Mouse (Mus musculus) embryonic facial prominence, embryonic 14.5 days (tissue): ENCODE measurements around the gene Eif1b. TPM values are rescaled to one million over a fixed set of nuclear protein-coding genes. Genes with fewer than 3 reads are reported as not detected.

Source experiments
- ATAC-seq: fragments of 200-750 bp; cut with Nextera tagmentation; 2 replicates; pipeline ENCODE4 v1.8.0; 2017; ENCODE audit warnings: low read depth, moderate number of reproducible peaks, moderate TSS enrichment
- DNase-seq: peaks from one replicate; pipeline ENCODE4 v3.0.0-alpha.2; 2015; ENCODE audit warnings: low spot score
- H3K27ac ChIP-seq: fragments of 300-500 bp; sonication (generic); replicated peaks from 2 replicates; pipeline ENCODE4 v1.5.1; 2014; ENCODE audit warnings: low read depth, mild to moderate bottlenecking, low read length, moderate library complexity
- H3K27me3 ChIP-seq: fragments of 300-500 bp; sonication (generic); replicated peaks from 2 replicates; pipeline ENCODE4 v1.6.1; 2014; ENCODE audit warnings: low read length; ENCODE audit not compliant: control insufficient read depth, insufficient read depth
- H3K36me3 ChIP-seq: fragments of 300-500 bp; sonication (generic); 2 replicates; pipeline ENCODE4 v1.6.1; 2014; ENCODE audit warnings: low read length, mixed read lengths; ENCODE audit not compliant: control insufficient read depth, insufficient read depth
- H3K4me1 ChIP-seq: fragments of 300-500 bp; sonication (generic); 2 replicates; pipeline ENCODE4 v1.6.1; 2014; ENCODE audit warnings: antibody characterized with exemption, low read length; ENCODE audit not compliant: control insufficient read depth, insufficient read depth
- H3K4me2 ChIP-seq: fragments of 300-500 bp; sonication (generic); 2 replicates; pipeline ENCODE4 v1.6.1; 2014; ENCODE audit warnings: low read depth, mild to moderate bottlenecking, low read length, moderate library complexity, mixed read lengths
- H3K4me3 ChIP-seq: fragments of 300-500 bp; sonication (generic); 2 replicates; pipeline ENCODE4 v1.5.1; 2014; ENCODE audit warnings: low read depth, mild to moderate bottlenecking, low read length
- H3K9ac ChIP-seq: fragments of 300-500 bp; sonication (generic); 2 replicates; pipeline ENCODE4 v1.6.1; 2014; ENCODE audit warnings: low read depth, mild to moderate bottlenecking, low read length, moderate library complexity, mixed read lengths
- H3K9me3 ChIP-seq: fragments of 300-500 bp; sonication (generic); 2 replicates; pipeline ENCODE4 v1.6.1; 2016; ENCODE audit warnings: low read length; ENCODE audit not compliant: control insufficient read depth
- WGBS: fragments of 180-500 bp; shearing (Covaris S2); extraction: QIAGEN DNeasy Blood & Tissue Kit; methylation state at CpG from one replicate; pipeline ENCODE4 v1.1.7; 2014; 5-methylcytosine and 5-hydroxymethylcytosine counted together
- polyA plus RNA-seq: library from polyadenylated mRNA; unstranded; fragments of >200 nt; fragmentation: Nextera tagmentation; extraction: Ambion mirVana; gene quantifications from 2 replicates; pipeline ENCODE4 v1.2.1, GENCODE M21; 2014

Eif1b gene
- polyA plus RNA-seq, 1 experiment from 2014 or later = 160 TPM

DNA sequence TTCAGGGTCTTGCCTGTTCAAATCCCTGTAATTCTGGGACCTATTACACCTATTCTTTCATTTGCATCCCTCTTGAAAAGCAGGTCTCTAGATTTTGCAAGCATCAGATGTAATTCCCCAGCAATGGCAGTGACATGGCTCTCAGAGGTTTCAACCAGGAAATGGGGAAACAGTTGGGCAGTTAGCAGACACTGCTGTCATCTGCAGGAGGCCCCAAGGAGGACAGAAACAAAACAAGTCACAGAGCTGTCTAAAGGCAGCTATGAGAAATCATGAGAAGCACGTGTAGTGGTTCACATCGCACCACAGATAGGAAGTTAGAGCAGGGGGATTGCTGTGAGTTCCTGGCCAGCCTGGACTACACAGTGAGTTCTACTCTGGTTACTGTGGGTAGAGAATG, 12.4 kb downstream of the Eif1b start:
- Histone ChIP-seq H3K9ac (no peak overlapping the region), H3K36me3 (no peaks in the 10 kb centered on the region)
- WGBS = 77% methylated on average over 2 of the region's 2 CpGs

DNA sequence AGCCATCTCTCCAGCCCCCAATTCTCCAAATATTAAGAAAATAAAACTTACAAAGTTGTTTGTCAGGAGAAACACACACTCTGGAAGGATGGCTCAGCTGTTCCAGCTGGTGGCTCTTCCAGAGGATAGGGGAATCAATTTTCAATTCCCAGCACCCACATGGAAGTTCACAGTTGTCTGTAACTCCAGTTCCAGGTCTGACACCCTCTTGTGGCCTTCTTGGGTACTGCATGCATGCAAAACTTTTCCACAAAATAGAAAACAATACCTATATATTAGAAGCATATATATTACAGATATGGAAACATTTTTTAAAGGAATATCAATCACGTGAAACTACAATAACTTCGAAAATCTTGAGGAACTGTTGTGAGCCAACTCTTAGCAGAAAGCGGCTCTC, 19.7 kb downstream of the Eif1b start:
- Histone ChIP-seq H3K4me2 (no peak overlapping the region), H3K4me1 (no peaks in the 10 kb centered on the region), H3K9ac (no peak overlapping the region), H3K36me3 (no peaks in the 10 kb centered on the region), H3K4me3 (no peak overlapping the region), H3K27me3 (no peaks in the 10 kb centered on the region), H3K9me3 (peaks cover 4% of the 10 kb centered on the region; the same call in 1 of the 2 replicates), H3K27ac (no peak overlapping the region)
- ATAC-seq (no peak), DNase-seq (no peak)
- 81% methylated on average over 3 of the region's 3 CpGs for WGBS

More for the DNA sequence above, 12.4 kb downstream of the Eif1b start:
- no peak for DNase-seq
- peaks cover 14% of the 10 kb centered on the region for H3K9me3 ChIP-seq
- no peak overlapping the region for H3K27ac ChIP-seq
- no peak overlapping the region for H3K4me2 ChIP-seq
- no peak overlapping the region for H3K4me3 ChIP-seq
- no peaks in the 10 kb centered on the region for H3K27me3 ChIP-seq
- no peak for ATAC-seq
- no peaks in the 10 kb centered on the region for H3K4me1 ChIP-seq

DNA sequence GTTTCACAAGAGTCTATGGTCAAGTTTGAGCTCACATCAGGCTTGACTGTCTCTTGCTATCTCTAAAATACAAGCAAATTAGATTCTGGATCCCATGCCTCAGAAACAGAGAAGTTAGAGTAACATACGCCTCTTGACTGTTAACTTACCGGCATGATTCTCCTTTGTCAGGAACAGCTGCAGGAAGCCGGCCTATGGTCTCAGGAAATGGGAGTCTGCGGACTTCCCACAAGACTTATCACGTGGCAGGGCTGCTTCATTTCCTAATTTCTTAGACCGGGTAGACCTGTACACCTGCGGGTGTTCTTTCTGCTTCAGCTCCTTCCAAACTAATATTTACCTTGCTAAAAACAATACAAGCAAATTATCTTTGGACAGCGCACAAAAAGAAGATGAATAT, 24.7 kb downstream of the Eif1b start:
- H3K27ac ChIP-seq = no peak overlapping the region
- no peaks in the 10 kb centered on the region for H3K36me3 ChIP-seq
- H3K4me3 ChIP-seq = no peak overlapping the region
- DNase-seq (no peak), ATAC-seq (no peak)
- no peaks in the 10 kb centered on the region for H3K9me3 ChIP-seq
- H3K9ac ChIP-seq = no peak overlapping the region
- H3K4me2 ChIP-seq = no peak overlapping the region
- WGBS = 74% methylated on average over 8 of the region's 8 CpGs
- no peaks in the 10 kb centered on the region for H3K4me1 ChIP-seq
- no peaks in the 10 kb centered on the region for H3K27me3 ChIP-seq

DNA sequence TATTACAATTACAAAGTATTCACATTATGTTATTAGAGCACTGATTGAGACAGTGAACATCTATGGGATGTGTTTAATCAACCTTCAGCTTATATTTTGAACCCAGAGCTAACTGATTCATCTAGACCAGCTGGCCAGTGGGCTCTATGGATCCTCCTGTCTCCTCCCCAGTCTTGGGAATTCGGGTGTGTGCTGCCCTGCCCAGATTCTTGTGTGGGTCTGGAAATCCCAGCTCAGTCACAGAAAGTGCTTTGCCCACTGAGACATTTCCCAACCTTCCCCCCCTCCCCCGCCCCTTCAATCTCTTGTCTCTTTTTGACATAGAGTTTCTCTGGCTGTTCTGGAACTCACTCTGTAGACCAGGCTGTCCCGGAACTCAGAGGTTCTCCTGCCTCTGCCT, 26.9 kb downstream of the Eif1b start:
- H3K27me3 ChIP-seq = no peaks in the 10 kb centered on the region
- WGBS = 71% methylated on average over 3 of the region's 3 CpGs
- no peak for DNase-seq
- H3K4me3 ChIP-seq = no peak overlapping the region
- H3K4me2 ChIP-seq = no peak overlapping the region
- no peaks in the 10 kb centered on the region for H3K4me1 ChIP-seq
- no peak overlapping the region for H3K27ac ChIP-seq
- no peak overlapping the region for H3K9ac ChIP-seq
- no peaks in the 10 kb centered on the region for H3K9me3 ChIP-seq
- no peaks in the 10 kb centered on the region for H3K36me3 ChIP-seq
- no peak for ATAC-seq

DNA sequence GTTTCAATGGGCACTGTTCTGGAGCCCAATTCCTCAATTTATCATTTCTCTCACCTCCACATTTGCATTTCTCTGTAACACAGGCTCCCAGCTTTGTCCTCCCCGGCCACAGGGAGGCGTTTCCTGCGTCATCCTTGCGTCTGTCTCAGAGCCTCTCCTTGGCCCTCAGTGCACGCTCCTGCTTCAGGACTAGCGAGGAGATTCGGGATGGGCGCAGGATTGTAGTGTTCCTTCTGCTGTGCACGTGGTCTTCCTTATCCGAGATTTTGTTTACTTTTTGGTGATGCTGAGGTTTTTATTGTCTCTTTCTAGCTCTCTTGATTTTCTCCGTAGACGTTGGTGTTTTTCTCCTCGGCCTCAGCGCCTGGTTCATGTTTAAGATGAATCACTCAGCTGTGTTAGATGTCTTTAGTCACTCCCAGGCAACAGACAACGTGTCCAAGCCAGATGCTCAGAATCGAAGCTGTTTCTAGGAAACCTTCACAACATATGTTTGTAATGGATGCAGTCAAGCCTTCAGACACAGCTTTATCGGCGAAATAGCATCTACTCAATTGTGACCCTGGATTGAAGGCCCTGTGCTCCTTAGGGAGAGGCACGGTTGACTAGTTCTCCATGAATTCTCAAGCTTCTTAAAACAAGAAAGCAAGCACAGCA, 27.6 kb downstream of the Eif1b start:
- H3K4me2 ChIP-seq = no peak overlapping the region

DNA sequence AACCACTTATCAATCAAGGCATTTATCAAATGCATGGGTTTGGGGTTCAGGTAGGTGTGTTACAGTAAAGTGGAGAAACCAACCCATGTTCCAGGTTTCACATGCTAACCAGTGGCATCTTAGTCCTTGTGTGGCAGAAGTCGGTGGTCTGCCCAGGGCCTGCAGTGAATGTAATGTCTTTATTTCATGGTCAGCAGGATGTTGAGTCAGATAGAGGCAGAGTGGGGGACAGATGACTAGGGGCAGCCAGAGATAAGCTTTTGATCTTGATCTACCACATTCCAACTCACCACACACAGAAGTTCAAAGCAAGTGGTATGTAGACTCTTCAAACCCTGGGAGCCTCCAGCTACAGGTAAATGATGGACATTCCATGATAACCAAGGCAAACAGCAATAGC, 29.1 kb downstream of the Eif1b start:
- DNase-seq = no peak
- Histone ChIP-seq H3K36me3 (no peaks in the 10 kb centered on the region), H3K4me1 (no peaks in the 10 kb centered on the region), H3K27me3 (no peaks in the 10 kb centered on the region), H3K27ac (no peak overlapping the region), H3K9me3 (no peaks in the 10 kb centered on the region), H3K4me2 (no peak overlapping the region), H3K9ac (no peak overlapping the region), H3K4me3 (no peak overlapping the region)
- 86% methylated on average over 1 of the region's 1 CpGs for WGBS
- ATAC-seq = no peak

More for the DNA sequence above, 27.6 kb downstream of the Eif1b start:
- Histone ChIP-seq H3K9ac (no peak overlapping the region), H3K36me3 (no peaks in the 10 kb centered on the region), H3K4me3 (no peak overlapping the region), H3K27me3 (no peaks in the 10 kb centered on the region), H3K9me3 (no peaks in the 10 kb centered on the region), H3K4me1 (no peaks in the 10 kb centered on the region), H3K27ac (no peak overlapping the region)
- DNase-seq (peak; percentile 35), ATAC-seq (no peak; the same call in 1 of the 2 replicates)
- WGBS = 45% methylated on average over 19 of the region's 19 CpGs

DNA sequence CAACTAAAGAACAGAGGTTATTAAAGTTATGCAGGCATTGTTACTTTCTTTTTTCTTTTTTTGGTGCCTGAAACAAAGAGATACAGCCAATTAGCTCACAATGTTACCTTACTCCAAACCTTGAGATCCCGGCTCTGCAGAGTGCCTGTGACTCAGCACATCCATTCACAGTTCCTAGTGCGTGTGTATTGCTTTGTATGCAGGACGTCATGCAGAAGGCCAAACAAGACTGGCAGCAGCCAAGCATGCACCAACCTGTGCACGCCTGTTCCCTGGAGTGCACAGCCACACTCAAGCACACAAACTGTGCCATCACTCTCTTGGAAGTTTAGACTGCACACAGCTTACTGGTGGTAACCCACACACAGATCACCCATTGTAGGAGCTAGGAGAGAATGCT, 35.2 kb downstream of the Eif1b start:
- Histone ChIP-seq H3K9me3 (no peaks in the 10 kb centered on the region), H3K27ac (no peak overlapping the region), H3K36me3 (no peaks in the 10 kb centered on the region), H3K4me3 (no peak overlapping the region), H3K4me1 (peaks cover 4% of the 10 kb centered on the region; the same call in 1 of the 2 replicates), H3K4me2 (no peak overlapping the region), H3K27me3 (no peaks in the 10 kb centered on the region), H3K9ac (no peak overlapping the region)
- no peak for DNase-seq
- no peak; the same call in 1 of the 2 replicates for ATAC-seq
- WGBS = 72% methylated on average over 4 of the region's 4 CpGs

DNA sequence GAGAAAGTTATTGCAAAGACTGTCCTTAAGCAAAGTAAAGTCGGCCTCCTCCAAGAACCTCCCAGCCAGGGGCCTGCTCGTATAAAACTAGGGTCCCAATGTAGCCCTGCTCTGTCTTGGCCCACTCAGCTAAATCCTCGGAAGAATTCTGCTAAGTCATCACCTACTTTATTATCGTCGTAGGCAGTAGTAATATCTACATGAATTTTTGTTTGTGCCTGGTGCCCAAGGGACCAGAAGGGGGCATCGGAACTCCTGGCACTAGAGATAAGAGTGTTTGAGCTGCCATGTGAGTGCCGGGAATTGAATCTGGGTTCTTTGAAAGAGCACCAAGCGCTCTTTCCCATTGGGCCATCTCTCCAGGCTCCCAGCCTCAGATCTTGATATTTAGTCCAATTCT, 35.9 kb downstream of the Eif1b start:
- no peak overlapping the region for H3K9ac ChIP-seq
- H3K4me2 ChIP-seq = no peak overlapping the region
- H3K4me1 ChIP-seq = peaks cover 4% of the 10 kb centered on the region; the same call in 1 of the 2 replicates
- H3K27ac ChIP-seq = no peak overlapping the region
- no peaks in the 10 kb centered on the region for H3K36me3 ChIP-seq
- DNase-seq (no peak), ATAC-seq (no peak)
- 88% methylated on average over 8 of the region's 8 CpGs for WGBS
- no peaks in the 10 kb centered on the region for H3K9me3 ChIP-seq
- no peak overlapping the region for H3K4me3 ChIP-seq
- no peaks in the 10 kb centered on the region for H3K27me3 ChIP-seq
